Mouse (Mus musculus) thymus, adult 2 months (tissue): Measurements from ENCODE around the gene 5330417H12Rik. TPM values are rescaled to one million over a fixed set of nuclear protein-coding genes. Genes with fewer than 3 reads are reported as not detected.

Source experiments
- DNase-seq: peaks from one replicate; pipeline ENCODE4 v3.0.0; 2021
- H3K27ac ChIP-seq: fragments of 200-500 bp; 2 replicates; pipeline ENCODE4 v1.5.1; 2012; ENCODE audit warnings: low read length, control low read depth; ENCODE audit not compliant: control insufficient read depth, insufficient read depth
- H3K27me3 ChIP-seq: fragments of 200-500 bp; 2 replicates; pipeline ENCODE4 v1.6.1; 2012; ENCODE audit warnings: mild to moderate bottlenecking, low read length, moderate library complexity, mixed read lengths; ENCODE audit not compliant: control insufficient read depth, insufficient read depth
- H3K36me3 ChIP-seq: fragments of 200-500 bp; 2 replicates; pipeline ENCODE4 v1.6.1; 2012; ENCODE audit warnings: mild to moderate bottlenecking, low read length, moderate library complexity; ENCODE audit not compliant: control insufficient read depth, insufficient read depth
- H3K4me1 ChIP-seq: fragments of 200-500 bp; replicated peaks from 2 replicates; pipeline ENCODE4 v1.6.1; 2012; ENCODE audit warnings: low read length; ENCODE audit not compliant: control insufficient read depth, insufficient read depth
- H3K4me3 ChIP-seq: fragments of 200-500 bp; 2 replicates; pipeline ENCODE4 v1.5.1; 2012; ENCODE audit warnings: mild to moderate bottlenecking, low read length, control low read depth, moderate library complexity; ENCODE audit not compliant: control insufficient read depth, insufficient read depth
- CTCF ChIP-seq: fragments of 200-500 bp; IDR thresholded peaks from 2 replicates; pipeline ENCODE4 v1.5.1; 2012; ENCODE audit warnings: mild to moderate bottlenecking, control low read depth, low read length, moderate library complexity, borderline replicate concordance; ENCODE audit not compliant: control insufficient read depth, poor library complexity, insufficient read depth; ENCODE audit errors: extremely low read depth
- POLR2A ChIP-seq: fragments of 200-500 bp; IDR thresholded peaks from 2 replicates; pipeline ENCODE4 v1.6.1; 2012; ENCODE audit warnings: mild to moderate bottlenecking, low read length, control low read depth, moderate library complexity; ENCODE audit not compliant: control insufficient read depth, poor library complexity, insufficient read depth; ENCODE audit errors: extremely low read depth
- WGBS: fragments of 180-500 bp; shearing (Covaris S2); methylation state at CpG from one replicate; pipeline ENCODE4 v1.1.7; 2018; 5-methylcytosine and 5-hydroxymethylcytosine counted together
- polyA plus RNA-seq: library from polyadenylated mRNA; depleted of rRNA; stranded (reverse); fragments of >200 nt; gene quantifications from 2 replicates; pipeline ENCODE4 v1.2.3, GENCODE M21; 2012

Gene 5330417H12Rik
- polyA plus RNA-seq, 1 experiment = not detected

- no peak overlapping the region for H3K27ac ChIP-seq
- TF ChIP-seq CTCF (no peak), POLR2A (no peak)
Observed at GRCm38 (mm10) chr7:107628383-107628782, 3.4 kb upstream of the 5330417H12Rik start.

GRCm38 (mm10) chr7:107625781-107626180, 820 bp upstream of the 5330417H12Rik start:
- H3K4me3 ChIP-seq = no peak overlapping the region
- TF ChIP-seq POLR2A (no peak), CTCF (no peak)
- H3K27me3 ChIP-seq = no peaks in the 10 kb centered on the region
- no peaks in the 10 kb centered on the region for H3K36me3 ChIP-seq
- H3K4me1 ChIP-seq = no peaks in the 10 kb centered on the region
- 94% methylated on average over 6 of the region's 6 CpGs for WGBS
- no peak overlapping the region for H3K27ac ChIP-seq
- DNase-seq = no peak

More at GRCm38 (mm10) chr7:107628383-107628782, 3.4 kb upstream of the 5330417H12Rik start:
- DNase-seq = no peak
- Histone ChIP-seq H3K36me3 (no peaks in the 10 kb centered on the region), H3K4me1 (no peaks in the 10 kb centered on the region), H3K4me3 (no peak overlapping the region), H3K27me3 (no peaks in the 10 kb centered on the region)

GRCm38 (mm10) chr7:107624432-107624831, 529 bp downstream of the 5330417H12Rik start:
- TF ChIP-seq CTCF (no peak), POLR2A (no peak)
- Histone ChIP-seq H3K4me3 (no peak overlapping the region), H3K27ac (no peak overlapping the region), H3K4me1 (no peaks in the 10 kb centered on the region), H3K27me3 (no peaks in the 10 kb centered on the region), H3K36me3 (no peaks in the 10 kb centered on the region)
- DNase-seq = no peak
- 79% methylated on average over 3 of the region's 3 CpGs for WGBS

- Histone ChIP-seq H3K4me1 (no peaks in the 10 kb centered on the region), H3K27me3 (no peaks in the 10 kb centered on the region), H3K27ac (no peak overlapping the region), H3K36me3 (no peaks in the 10 kb centered on the region), H3K4me3 (no peak overlapping the region)
- WGBS = 40% methylated on average over 3 of the region's 3 CpGs
- no peak for DNase-seq
- no peak for TF ChIP-seq CTCF
- no peak for TF ChIP-seq POLR2A
Observed at GRCm38 (mm10) chr7:107620137-107620536, 4.8 kb downstream of the 5330417H12Rik start.

- no peak for TF ChIP-seq CTCF
- WGBS = 51% methylated on average over 4 of the region's 4 CpGs
- H3K27ac ChIP-seq = no peak overlapping the region
- no peak for DNase-seq
- no peaks in the 10 kb centered on the region for H3K4me1 ChIP-seq
- no peaks in the 10 kb centered on the region for H3K36me3 ChIP-seq
- H3K4me3 ChIP-seq = no peak overlapping the region
- no peaks in the 10 kb centered on the region for H3K27me3 ChIP-seq
Observed at GRCm38 (mm10) chr7:107619225-107619624, 5.7 kb downstream of the 5330417H12Rik start.

GRCm38 (mm10) chr7:107618028-107618992, 6.7 kb downstream of the 5330417H12Rik start:
- Histone ChIP-seq H3K4me1 (no peaks in the 10 kb centered on the region), H3K4me3 (no peak overlapping the region), H3K27me3 (no peaks in the 10 kb centered on the region), H3K27ac (no peak overlapping the region), H3K36me3 (no peaks in the 10 kb centered on the region)
- 47% methylated on average over 11 of the region's 11 CpGs for WGBS
- DNase-seq = no peak
- TF ChIP-seq CTCF = no peak
- TF ChIP-seq POLR2A = no peak
